Mouse (Mus musculus): Measurements from ENCODE around the gene Chst2.

Gene Chst2

GRCm38 (mm10) chr9:95365882-95366281, 40.6 kb downstream of the Chst2 start:
- DNase-seq (ENCODE audit: low spot score in 2 of 2): no peak

GRCm38 (mm10) chr9:95353829-95354391, 52.6 kb downstream of the Chst2 start:
- DNase-seq (ENCODE audit: low spot score in 2 of 2): no peak

- no peak for DNase-seq (ENCODE audit: low spot score in 2 of 2)
Measured at GRCm38 (mm10) chr9:95351968-95352367, 54.6 kb downstream of the Chst2 start.

- no peak for DNase-seq (ENCODE audit: low spot score in 2 of 2)
Measured at GRCm38 (mm10) chr9:95350550-95350949, 56.0 kb downstream of the Chst2 start.
